Mouse (Mus musculus): ENCODE measurements around the gene Pawr.

- TF ChIP-seq POLR2A (IDR thresholded peaks at IDR 0.05; ENCODE audit: low read depth, low read length) (no peak), CTCF (IDR thresholded peaks at IDR 0.05; ENCODE audit: borderline replicate concordance, insufficient read depth, low read length) (no peak)
Measured at GRCm38 (mm10) chr10:108395229-108395628, 63.3 kb downstream of the Pawr start.

Measured in embryonic fibroblast, embryonic 13.5 days (primary cell).